Mouse (Mus musculus) small intestine, adult 2 months (tissue): ENCODE data around the gene Rint1.
A peak's percentile ranks its signal among the peaks of the same experiment; 100 is the strongest.

Experiments
- CTCF ChIP-seq: fragments of 200-500 bp; IDR thresholded peaks from 2 replicates; pipeline ENCODE4 v1.5.1; 2012; ENCODE audit warnings: low read depth, mild to moderate bottlenecking, control low read depth, inconsistent platforms, low read length, moderate library complexity, mixed read lengths; ENCODE audit not compliant: insufficient replicate concordance, insufficient read length; ENCODE audit errors: extremely low read depth
- POLR2A ChIP-seq: fragments of 200-500 bp; IDR thresholded peaks from 2 replicates; pipeline ENCODE4 v1.6.1; 2012; ENCODE audit warnings: low read depth, mild to moderate bottlenecking, control low read depth, inconsistent platforms, low read length, moderate library complexity

- TF ChIP-seq POLR2A = peak; percentile 95
- peak; percentile 97 for TF ChIP-seq CTCF
Measured at GRCm38 (mm10) chr5:23787536-23788389, at the start of gene Rint1.
